Mouse (Mus musculus) mesoderm, embryonic 11.5 days (tissue): ENCODE measurements around the gene Olfr6.
A peak's percentile ranks its signal among the peaks of the same experiment; 100 is the strongest.
"Not testable (repeated sequence)": the region's sequence is repeated elsewhere in the genome, so short reads cannot be mapped to it uniquely, and the experiment has no call there.

Experiments used
- DNase-seq: peaks from one replicate; pipeline ENCODE4 v3.0.0-alpha.2; 2012; ENCODE audit warnings: low read depth, low spot score

Gene Olfr6

GRCm38 (mm10) chr7:106963837-106964236 is at the start of gene Olfr6:
TSS of gene Olfr6 (minus strand) at chr7:106963937.
- DNase-seq: no peak

DNA sequence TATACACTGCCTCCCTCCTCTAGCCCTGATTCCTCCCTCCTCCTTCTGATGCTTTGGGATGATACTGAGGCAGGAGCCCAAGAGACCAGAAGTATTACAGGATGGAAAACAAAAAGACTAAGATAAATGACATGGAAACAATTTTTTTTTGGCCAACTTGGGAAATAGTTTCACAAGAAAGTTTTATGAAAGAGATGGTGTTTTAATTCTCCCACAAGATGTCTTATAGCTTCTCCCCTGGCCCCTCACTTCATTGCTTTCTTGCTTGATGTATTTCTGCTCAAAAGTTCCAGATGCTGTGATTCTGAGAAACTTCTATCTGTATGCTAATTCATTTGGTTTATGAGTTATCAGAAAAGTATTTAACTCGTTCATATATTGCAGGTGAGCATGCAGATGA is 42.2 kb upstream of the Olfr6 start, which contains the start of gene Olfr2:
TSS of gene Olfr2 (minus strand) at position 101 of the 400 bp plus-strand sequence.
- no peak for DNase-seq

DNA sequence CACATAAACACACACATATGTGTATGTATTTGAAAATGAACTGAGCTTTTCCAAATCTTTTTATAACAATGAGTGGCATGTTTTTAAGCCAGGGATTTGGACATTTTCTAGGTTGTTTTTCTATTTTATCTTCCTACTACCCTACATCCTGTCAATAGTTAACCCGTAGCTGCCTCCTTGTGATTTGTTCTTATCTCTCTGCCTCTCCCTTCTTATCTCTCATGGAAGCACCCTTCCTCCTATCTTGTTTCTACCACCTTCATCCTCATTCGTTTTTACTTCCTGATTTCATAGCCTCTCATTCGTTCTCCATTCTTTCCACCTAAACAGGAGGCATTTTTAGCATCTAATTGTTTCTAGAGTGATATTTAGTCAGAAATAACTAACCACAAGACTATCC is 40.4 kb upstream of the Olfr6 start:
- no peak for DNase-seq

- no peak for DNase-seq
Measured at GRCm38 (mm10) chr7:107000798-107001197, 37.1 kb upstream of the Olfr6 start.

- DNase-seq: no peak
Measured at GRCm38 (mm10) chr7:106985236-106985635, 21.5 kb upstream of the Olfr6 start.

DNA sequence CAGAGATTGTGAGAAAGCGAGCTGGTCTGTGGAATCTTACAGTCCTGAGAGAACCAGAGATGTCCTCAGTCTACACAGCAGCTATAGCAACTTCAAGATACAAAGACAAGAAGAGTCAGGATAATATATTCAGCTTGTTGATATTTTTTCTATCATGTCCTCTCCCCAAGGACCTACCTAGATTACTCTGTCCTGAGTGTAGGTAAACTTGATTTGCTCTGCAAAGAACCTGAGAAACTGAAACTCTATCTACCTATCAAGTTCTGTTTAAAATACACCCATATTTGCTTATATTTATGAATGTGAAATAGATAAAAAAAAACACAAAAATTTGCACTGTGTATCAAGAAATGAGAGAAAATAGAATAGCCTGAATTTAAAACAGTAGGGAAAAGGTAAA is 11.6 kb upstream of the Olfr6 start, which contains the start of gene Olfr711:
TSS of gene Olfr711 (minus strand) at position 101 of the 400 bp plus-strand sequence.
- DNase-seq: no peak

GRCm38 (mm10) chr7:106967503-106967902 is 3.8 kb upstream of the Olfr6 start:
- DNase-seq: peak; percentile 9

- no peak for DNase-seq
Measured at GRCm38 (mm10) chr7:106948212-106948611, 15.5 kb downstream of the Olfr6 start, which contains the start of gene Olfr710. TSS of gene Olfr710 (minus strand) at chr7:106948312.

DNA sequence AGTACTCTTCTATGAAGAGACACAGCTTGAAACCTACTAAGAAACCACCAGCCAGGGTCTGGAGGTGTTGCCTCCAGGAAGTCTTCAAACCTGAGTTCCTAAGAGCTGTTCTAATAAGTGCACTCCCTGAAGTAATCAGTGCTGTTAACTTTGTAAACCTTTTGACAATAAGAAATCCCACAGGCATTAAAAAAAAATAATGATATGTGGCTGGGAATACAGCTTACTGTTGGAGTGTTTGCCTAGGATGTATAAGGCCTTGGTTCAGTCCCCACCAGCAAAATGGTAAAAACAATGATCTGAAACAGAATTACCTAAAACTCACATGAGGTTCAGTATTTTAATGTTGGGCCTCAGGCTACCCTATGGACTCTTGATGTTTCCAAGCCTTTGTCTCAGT is 31.6 kb downstream of the Olfr6 start, which contains the start of gene Olfr709-ps1:
TSS of gene Olfr709-ps1 (minus strand) at position 101 of the 400 bp plus-strand sequence.
- no peak for DNase-seq

GRCm38 (mm10) chr7:106920961-106921360 is 42.8 kb downstream of the Olfr6 start:
- DNase-seq: not testable (repeated sequence)

- no peak for DNase-seq
Measured at GRCm38 (mm10) chr7:106907676-106908075, 56.1 kb downstream of the Olfr6 start, which contains the start of gene Olfr1532-ps1. TSS of gene Olfr1532-ps1 (plus strand) at chr7:106908001.
